Mouse (Mus musculus): ENCODE results near the gene 3110018I06Rik. TPM values are rescaled to one million over a fixed set of nuclear protein-coding genes. Genes with fewer than 3 reads are reported as not detected.

The 3110018I06Rik gene
- polyA plus RNA-seq (2012; rRNA removed): not detected in 2 replicates

DNA sequence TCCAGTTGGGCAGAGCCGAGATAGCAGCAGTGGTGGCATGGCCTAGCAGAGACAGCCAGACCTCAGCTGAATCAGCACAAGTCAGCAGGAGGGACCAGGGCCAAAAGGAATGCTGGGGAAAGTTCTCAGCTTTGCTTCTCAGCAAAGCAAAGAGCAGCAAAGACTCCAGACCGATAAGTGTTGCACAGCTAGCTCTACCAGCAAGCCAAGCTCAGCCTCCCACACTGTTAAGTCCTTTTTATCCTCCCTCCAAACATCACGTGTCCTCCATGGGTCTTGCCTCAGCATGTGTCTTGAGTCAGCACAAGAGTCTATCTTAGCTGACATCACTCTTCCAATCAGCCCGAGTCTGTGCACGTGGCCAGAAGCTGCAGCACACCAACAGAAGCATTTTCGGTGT is at the start of gene 3110018I06Rik:
Gene 3110018I06Rik (plus strand): TSS at position 262 of the 400 bp plus-strand sequence.
- Histone ChIP-seq H3K4me3 (replicated peaks; ENCODE audit: insufficient read depth, low read depth, low read length) (no peak within 1 kb of the TSS), H3K27ac (ENCODE audit: insufficient read depth, low read length) (no peak within 1 kb of the TSS), H3K27me3 (ENCODE audit: control insufficient read depth, insufficient read depth, low read length) (no peaks in the 10 kb centered on the region), H3K4me1 (ENCODE audit: control insufficient read depth, insufficient read depth, low read length) (peaks cover under 1% of the 10 kb centered on the region; the same call in 1 of the 2 replicates)
- WGBS: 91% methylated on average over 6 of the region's 6 CpGs
- TF ChIP-seq POLR2A (IDR thresholded peaks at IDR 0.05; ENCODE audit: borderline replicate concordance, insufficient read depth, low read length): no peak
- TF ChIP-seq CTCF (IDR thresholded peaks at IDR 0.05; ENCODE audit: borderline replicate concordance, insufficient read depth, low read depth, low read length): no peak
- DNase-seq: no peak

DNA sequence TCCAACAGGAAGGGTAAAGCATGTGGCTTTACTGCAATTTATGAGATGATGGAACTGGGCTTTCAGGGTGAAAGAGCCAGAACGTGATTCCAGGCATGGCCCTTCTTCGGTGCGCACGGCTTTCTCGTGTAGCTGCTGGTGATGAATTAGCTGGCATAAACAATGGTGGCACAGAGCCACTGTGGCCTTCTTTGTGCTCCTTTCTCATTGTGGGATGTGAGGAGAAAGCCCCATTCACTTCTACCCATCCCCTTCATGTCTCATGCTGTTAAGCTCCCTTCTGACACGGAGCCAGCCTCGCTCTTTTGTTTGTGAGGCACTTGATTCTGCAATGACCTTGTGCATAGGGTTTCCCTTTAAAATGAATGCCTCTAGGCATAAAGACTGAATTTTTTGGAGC is 43.8 kb upstream of the 3110018I06Rik start:
- Histone ChIP-seq H3K27ac (ENCODE audit: insufficient read depth, low read length) (no peak overlapping the region), H3K4me1 (ENCODE audit: control insufficient read depth, insufficient read depth, low read length) (no peaks in the 10 kb centered on the region), H3K4me3 (replicated peaks; ENCODE audit: insufficient read depth, low read depth, low read length) (no peak overlapping the region), H3K27me3 (ENCODE audit: control insufficient read depth, insufficient read depth, low read length) (no peaks in the 10 kb centered on the region)
- DNase-seq: no peak
- TF ChIP-seq POLR2A (IDR thresholded peaks at IDR 0.05; ENCODE audit: borderline replicate concordance, insufficient read depth, low read length) (no peak), CTCF (IDR thresholded peaks at IDR 0.05; ENCODE audit: borderline replicate concordance, insufficient read depth, low read depth, low read length) (no peak)
- WGBS: 39% methylated on average over 7 of the region's 7 CpGs

DNA sequence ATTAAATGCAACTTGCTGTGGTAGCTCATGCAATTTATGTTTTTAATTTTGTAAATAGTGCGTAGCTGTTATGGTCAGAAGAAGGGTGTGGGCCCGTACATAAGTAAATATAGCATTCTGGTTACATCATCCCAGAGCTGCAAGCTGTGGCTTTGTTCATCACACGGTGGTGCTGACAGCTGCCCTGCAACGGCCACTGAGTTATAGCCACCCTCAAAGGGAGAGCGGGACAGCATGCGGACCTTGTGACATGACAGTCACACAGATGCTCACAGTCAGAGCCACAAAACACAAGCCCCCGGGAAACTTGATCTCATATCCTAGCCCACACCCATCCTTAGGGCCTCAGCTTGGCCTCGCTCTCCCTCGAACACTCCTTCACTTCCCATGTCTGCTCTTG is 30.6 kb upstream of the 3110018I06Rik start:
- DNase-seq: no peak
- H3K27me3 ChIP-seq (ENCODE audit: control insufficient read depth, insufficient read depth, low read length): no peaks in the 10 kb centered on the region
- WGBS: 45% methylated on average over 9 of the region's 9 CpGs
- no peaks in the 10 kb centered on the region for H3K4me1 ChIP-seq (ENCODE audit: control insufficient read depth, insufficient read depth, low read length)
- H3K27ac ChIP-seq (ENCODE audit: insufficient read depth, low read length): no peak overlapping the region
- TF ChIP-seq POLR2A (IDR thresholded peaks at IDR 0.05; ENCODE audit: borderline replicate concordance, insufficient read depth, low read length): no peak
- TF ChIP-seq CTCF (IDR thresholded peaks at IDR 0.05; ENCODE audit: borderline replicate concordance, insufficient read depth, low read depth, low read length): no peak
- no peak overlapping the region for H3K4me3 ChIP-seq (replicated peaks; ENCODE audit: insufficient read depth, low read depth, low read length)

DNA sequence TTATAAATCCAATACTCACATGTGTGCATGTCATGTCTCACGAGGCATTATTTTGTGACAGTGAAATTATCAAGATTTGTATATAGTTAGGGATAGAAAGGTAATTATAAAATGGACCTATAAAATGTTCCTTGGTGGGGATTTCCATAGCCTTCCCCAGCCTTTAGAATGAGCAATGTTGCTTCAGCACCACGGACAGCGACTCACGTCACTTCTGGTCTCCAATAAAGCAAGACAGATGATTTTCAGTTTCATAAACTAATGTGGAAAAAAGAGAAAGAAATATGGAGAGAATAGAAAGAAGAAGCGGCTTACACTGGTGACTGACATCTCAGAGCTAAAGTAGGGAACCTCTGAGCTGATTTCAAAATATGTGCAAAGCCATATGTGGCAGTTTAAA is 23.7 kb upstream of the 3110018I06Rik start:
- no peak for DNase-seq
- 50% methylated on average over 5 of the region's 5 CpGs for WGBS
- no peak overlapping the region for H3K4me3 ChIP-seq (replicated peaks; ENCODE audit: insufficient read depth, low read depth, low read length)

DNA sequence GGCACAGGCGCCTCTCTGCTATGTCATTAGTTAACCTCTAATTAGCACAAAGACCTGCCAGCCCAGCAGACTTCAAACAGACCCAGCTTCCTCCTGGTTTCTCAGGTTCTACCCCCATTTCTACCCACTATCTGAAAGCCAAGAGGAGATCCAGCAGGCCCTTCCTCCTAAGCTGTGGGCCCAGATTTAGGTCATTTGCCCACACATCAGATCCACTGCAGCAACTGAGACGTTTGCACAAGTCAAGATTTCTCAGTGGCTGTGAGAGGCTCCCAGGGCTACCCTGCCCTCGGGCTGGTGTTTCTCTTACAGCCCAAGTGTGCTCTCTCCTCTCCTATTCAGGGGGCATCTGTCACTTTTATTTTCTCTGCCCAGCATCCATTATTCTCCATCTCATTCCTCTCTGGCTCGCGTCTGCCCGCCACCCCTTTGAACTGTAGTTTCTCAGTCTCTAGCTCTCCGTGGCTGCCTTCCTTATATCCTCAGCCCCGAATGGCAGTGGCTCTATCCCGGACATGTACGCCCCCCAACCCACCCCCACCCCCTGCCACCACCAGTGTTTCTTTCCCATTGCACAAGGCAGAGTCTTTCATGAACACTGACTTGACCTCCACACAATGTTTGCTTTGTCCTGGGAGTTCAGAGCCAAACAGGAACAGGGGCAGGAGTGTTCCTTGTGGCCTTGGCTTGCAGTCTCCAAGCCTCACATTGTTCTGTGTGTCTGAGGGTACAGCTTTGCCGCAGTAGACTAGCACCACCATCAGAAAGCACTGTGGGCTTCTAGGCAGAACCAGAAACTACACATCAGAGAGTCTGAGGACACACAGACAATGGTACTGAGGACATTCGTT is 11.8 kb upstream of the 3110018I06Rik start:
- WGBS: 42% methylated on average over 12 of the region's 12 CpGs
- H3K27ac ChIP-seq (ENCODE audit: insufficient read depth, low read length): no peak overlapping the region
- no peaks in the 10 kb centered on the region for H3K4me1 ChIP-seq (ENCODE audit: control insufficient read depth, insufficient read depth, low read length)
- H3K4me3 ChIP-seq (replicated peaks; ENCODE audit: insufficient read depth, low read depth, low read length): no peak overlapping the region
- no peaks in the 10 kb centered on the region for H3K27me3 ChIP-seq (ENCODE audit: control insufficient read depth, insufficient read depth, low read length)
- TF ChIP-seq POLR2A (IDR thresholded peaks at IDR 0.05; ENCODE audit: borderline replicate concordance, insufficient read depth, low read length) (no peak), CTCF (IDR thresholded peaks at IDR 0.05; ENCODE audit: borderline replicate concordance, insufficient read depth, low read depth, low read length) (no peak)
- no peak for DNase-seq

More for the DNA sequence above, 23.7 kb upstream of the 3110018I06Rik start:
- Histone ChIP-seq H3K27ac (ENCODE audit: insufficient read depth, low read length) (no peak overlapping the region), H3K4me1 (ENCODE audit: control insufficient read depth, insufficient read depth, low read length) (0 out of 2 replicates have a peak, but pooled peaks cover 2% of the 10 kb centered on the region), H3K27me3 (ENCODE audit: control insufficient read depth, insufficient read depth, low read length) (no peaks in the 10 kb centered on the region)
- TF ChIP-seq CTCF (IDR thresholded peaks at IDR 0.05; ENCODE audit: borderline replicate concordance, insufficient read depth, low read depth, low read length) (no peak), POLR2A (IDR thresholded peaks at IDR 0.05; ENCODE audit: borderline replicate concordance, insufficient read depth, low read length) (no peak)

DNA sequence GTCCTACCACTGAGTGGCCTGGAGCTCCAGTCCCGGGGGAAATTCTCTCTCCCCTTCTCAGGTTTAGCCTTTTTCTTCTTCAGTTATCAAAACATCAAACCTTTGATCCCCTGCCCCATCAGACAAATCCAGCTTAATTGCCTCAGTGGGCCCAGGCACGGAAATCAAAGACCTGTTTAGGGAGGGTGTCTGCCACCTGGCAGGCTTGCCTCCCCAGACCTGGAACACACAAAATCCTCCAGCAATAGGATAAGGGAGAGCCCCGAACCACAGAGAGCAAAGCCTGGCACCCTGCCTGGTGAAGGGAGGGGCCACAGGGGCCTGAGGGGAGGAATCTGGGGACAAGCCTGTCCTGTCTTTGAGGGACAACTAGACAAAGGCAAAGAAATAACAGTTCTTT is 9.1 kb upstream of the 3110018I06Rik start:
- H3K4me3 ChIP-seq (replicated peaks; ENCODE audit: insufficient read depth, low read depth, low read length): no peak overlapping the region
- H3K27me3 ChIP-seq (ENCODE audit: control insufficient read depth, insufficient read depth, low read length): no peaks in the 10 kb centered on the region
- no peak for DNase-seq
- TF ChIP-seq POLR2A (IDR thresholded peaks at IDR 0.05; ENCODE audit: borderline replicate concordance, insufficient read depth, low read length): no peak
- no peak for TF ChIP-seq CTCF (IDR thresholded peaks at IDR 0.05; ENCODE audit: borderline replicate concordance, insufficient read depth, low read depth, low read length)
- no peak overlapping the region for H3K27ac ChIP-seq (ENCODE audit: insufficient read depth, low read length)
- 45% methylated on average over 3 of the region's 3 CpGs for WGBS
- H3K4me1 ChIP-seq (ENCODE audit: control insufficient read depth, insufficient read depth, low read length): peaks cover 8% of the 10 kb centered on the region

DNA sequence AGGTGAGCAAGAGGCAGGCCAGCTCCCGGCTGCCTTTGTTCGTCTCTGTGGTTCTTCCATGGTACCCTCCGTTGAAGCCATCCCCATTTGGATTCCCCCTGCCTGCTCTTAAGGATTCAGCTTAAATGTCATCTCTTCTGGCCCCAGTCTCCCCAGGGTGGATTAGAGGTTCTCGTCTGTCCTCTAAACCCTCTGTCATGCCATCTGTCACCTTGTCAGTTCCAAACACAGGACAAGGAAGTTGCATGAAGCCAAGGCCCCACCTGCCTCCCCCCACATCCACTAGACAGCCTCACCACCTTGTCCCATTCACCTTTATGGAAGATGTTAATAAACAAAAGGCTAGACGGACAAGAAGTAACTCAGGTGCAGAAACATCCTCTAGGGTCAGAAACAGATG is 5.4 kb upstream of the 3110018I06Rik start:
- 34% methylated on average over 5 of the region's 5 CpGs for WGBS
- Histone ChIP-seq H3K4me1 (ENCODE audit: control insufficient read depth, insufficient read depth, low read length) (peaks cover 8% of the 10 kb centered on the region), H3K27me3 (ENCODE audit: control insufficient read depth, insufficient read depth, low read length) (no peaks in the 10 kb centered on the region), H3K27ac (ENCODE audit: insufficient read depth, low read length) (no peak overlapping the region), H3K4me3 (replicated peaks; ENCODE audit: insufficient read depth, low read depth, low read length) (no peak overlapping the region)
- DNase-seq: peak; percentile 24 to 70
- TF ChIP-seq POLR2A (IDR thresholded peaks at IDR 0.05; ENCODE audit: borderline replicate concordance, insufficient read depth, low read length): no peak
- no peak for TF ChIP-seq CTCF (IDR thresholded peaks at IDR 0.05; ENCODE audit: borderline replicate concordance, insufficient read depth, low read depth, low read length)

DNA sequence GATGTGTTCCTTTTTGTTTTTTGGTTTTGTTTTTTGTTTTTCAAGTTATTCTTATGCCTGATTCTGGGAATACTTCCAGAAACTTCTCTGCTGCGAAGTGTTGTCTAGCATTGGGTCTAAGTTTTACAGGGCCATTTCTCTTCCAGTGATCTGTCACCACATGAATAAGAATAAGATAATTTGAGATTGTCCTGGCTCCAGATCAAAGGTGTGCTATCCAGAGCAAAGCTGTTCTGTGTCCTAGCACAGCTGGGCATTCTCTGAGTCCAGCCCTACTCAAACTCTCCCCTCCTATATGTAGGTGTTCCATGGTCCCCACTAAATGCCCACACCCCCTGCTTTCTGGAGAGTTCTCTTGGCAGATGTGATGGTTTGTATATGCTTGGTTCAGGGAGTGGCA is 2.9 kb downstream of the 3110018I06Rik start:
- no peak for TF ChIP-seq POLR2A (IDR thresholded peaks at IDR 0.05; ENCODE audit: borderline replicate concordance, insufficient read depth, low read length)
- TF ChIP-seq CTCF (IDR thresholded peaks at IDR 0.05; ENCODE audit: borderline replicate concordance, insufficient read depth, low read depth, low read length): no peak
- 86% methylated on average over 1 of the region's 1 CpGs for WGBS
- Histone ChIP-seq H3K27ac (ENCODE audit: insufficient read depth, low read length) (no peak overlapping the region), H3K4me1 (ENCODE audit: control insufficient read depth, insufficient read depth, low read length) (no peaks in the 10 kb centered on the region), H3K4me3 (replicated peaks; ENCODE audit: insufficient read depth, low read depth, low read length) (no peak overlapping the region), H3K27me3 (ENCODE audit: control insufficient read depth, insufficient read depth, low read length) (no peaks in the 10 kb centered on the region)
- no peak for DNase-seq

Data from cerebellum, adult 2 months (tissue).